Mouse (Mus musculus) ES-E14 (cell line): ENCODE measurements around the gene Rabgap1l.

ENCODE experiments used
- CHD2 ChIP-seq: IDR thresholded peaks from 2 replicates; pipeline ENCODE4 v1.6.1; 2014; ENCODE audit warnings: mild to moderate bottlenecking, low read depth, low read length, inconsistent platforms
- MAFK ChIP-seq: IDR thresholded peaks from 2 replicates; pipeline ENCODE4 v1.6.1; 2014; ENCODE audit warnings: mild to moderate bottlenecking, low read depth, low read length, inconsistent platforms; ENCODE audit not compliant: insufficient read depth
- ZNF384 ChIP-seq: IDR thresholded peaks from 2 replicates; pipeline ENCODE4 v1.6.1; 2012; ENCODE audit warnings: low read depth, low read length, inconsistent platforms

DNA sequence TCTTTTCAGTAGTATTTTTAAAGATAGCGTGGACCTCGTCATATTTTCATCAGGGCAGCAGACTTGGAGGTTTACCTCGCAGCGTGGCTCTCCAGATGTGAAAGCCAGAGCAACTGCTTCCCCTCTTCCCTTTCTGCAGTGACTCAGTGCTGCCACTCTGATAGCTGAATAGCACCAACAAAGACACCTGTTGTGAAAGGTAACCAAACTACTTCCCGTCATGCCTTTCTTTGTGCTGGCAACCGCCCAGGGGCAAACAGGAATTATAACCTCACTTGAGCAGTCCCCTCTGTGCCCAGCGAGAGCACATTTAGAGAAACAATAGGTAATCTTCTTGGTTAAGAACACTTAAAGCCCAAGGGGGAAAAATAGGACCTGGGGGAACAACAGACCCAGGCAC is 484.0 kb downstream of the Rabgap1l start:
- TF ChIP-seq CHD2 (no peak), ZNF384 (no peak), MAFK (no peak)
